Mouse (Mus musculus) heart, adult 2 months (tissue): ENCODE data around the gene Pdcd2l. TPM values are rescaled to one million over a fixed set of nuclear protein-coding genes. Genes with fewer than 3 reads are reported as not detected.
"Not testable (repeated sequence)": the region's sequence is repeated elsewhere in the genome, so short reads cannot be mapped to it uniquely, and the experiment has no call there.

Experiments used
- DNase-seq, 2 experiments: peaks; one replicate each; pipeline ENCODE4 v3.0.0; 2021
- H3K27ac ChIP-seq: fragments of 200-600 bp; 2 replicates; pipeline ENCODE4 v1.8.1; 2022
- H3K27me3 ChIP-seq: fragments of 200-500 bp; 2 replicates; pipeline ENCODE4 v1.6.1; 2012; ENCODE audit warnings: mild to moderate bottlenecking, low read length, inconsistent platforms, mixed read lengths; ENCODE audit not compliant: control insufficient read depth, insufficient read depth
- H3K36me3 ChIP-seq: fragments of 200-500 bp; 2 replicates; pipeline ENCODE4 v1.6.1; 2012; ENCODE audit warnings: low read length, inconsistent platforms; ENCODE audit not compliant: control insufficient read depth, insufficient read depth
- H3K4me1 ChIP-seq: fragments of 200-500 bp; 2 replicates; pipeline ENCODE4 v1.6.1; 2011; ENCODE audit warnings: low read length; ENCODE audit not compliant: control insufficient read depth, insufficient read depth
- H3K4me3 ChIP-seq: fragments of 200-600 bp; 2 replicates; pipeline ENCODE4 v1.8.1; 2022
- H3K79me2 ChIP-seq: fragments of 200-500 bp; replicated peaks from 2 replicates; pipeline ENCODE4 v1.6.1; 2012; ENCODE audit warnings: mild to moderate bottlenecking, inconsistent platforms, low read length, moderate library complexity, mixed read lengths; ENCODE audit not compliant: control insufficient read depth, insufficient read depth
- H3K9ac ChIP-seq: fragments of 200-500 bp; 2 replicates; pipeline ENCODE4 v1.6.1; 2012; ENCODE audit warnings: low read depth, mild to moderate bottlenecking, control low read depth, inconsistent platforms, low read length, mixed read lengths
- CTCF ChIP-seq: fragments of 200-600 bp; IDR thresholded peaks from 2 replicates; pipeline ENCODE4 v1.8.1; 2022; ENCODE audit warnings: antibody characterized with exemption, mild to moderate bottlenecking, moderate library complexity
- EP300 ChIP-seq: fragments of 200-500 bp; IDR thresholded peaks from 2 replicates; pipeline ENCODE4 v1.6.1; 2011; ENCODE audit warnings: low read depth, low read length, control low read depth; ENCODE audit not compliant: insufficient read depth
- POLR2A ChIP-seq: fragments of 200-500 bp; IDR thresholded peaks from 2 replicates; pipeline ENCODE4 v1.6.1; 2011; ENCODE audit warnings: mild to moderate bottlenecking, low read depth, low read length, control low read depth; ENCODE audit not compliant: insufficient read depth
- WGBS: fragments of 180-500 bp; shearing (Covaris S2); methylation state at CpG from one replicate; pipeline ENCODE4 v1.1.7; 2018; 5-methylcytosine and 5-hydroxymethylcytosine counted together
- intact Hi-C: fragments of 180-260 bp; cut with DNase I; formaldehyde crosslinking; loops from one replicate; pipeline ENCODE4 v1.15.1; 2025
- polyA plus RNA-seq: library from polyadenylated mRNA; depleted of rRNA; stranded (reverse); fragments of >200 nt; gene quantifications from 2 replicates; pipeline ENCODE4 v1.2.3, GENCODE M21; 2012
- total RNA-seq, 2 experiments: library from RNA; stranded (reverse); gene quantifications; 2 replicates each; pipeline ENCODE4 v1.2.3; 2021

Gene Pdcd2l
- total and polyA plus RNA-seq, 3 experiments: 14.8 to 20.6 (median 18.8) TPM

DNA sequence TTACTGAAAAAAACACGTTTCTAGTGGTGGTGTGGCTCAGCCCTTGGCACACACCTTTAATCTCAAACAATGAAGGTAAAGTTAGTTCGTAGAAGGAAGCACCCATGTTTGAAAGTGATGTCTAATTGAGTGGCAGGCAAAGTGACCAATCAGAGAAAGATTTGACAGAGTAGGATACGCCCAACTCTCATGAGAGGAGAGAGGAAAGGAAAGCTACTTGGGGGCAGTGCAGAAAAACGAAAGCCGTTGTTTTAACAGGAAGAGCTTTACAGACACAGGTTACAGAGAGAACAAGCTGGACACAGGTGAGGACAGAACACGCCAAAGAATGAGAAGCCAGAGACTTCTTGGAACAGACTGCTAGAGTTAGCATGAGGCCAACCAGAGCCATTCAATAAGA is 9.9 kb upstream of the Pdcd2l start:
- 91% methylated on average over 6 of the region's 6 CpGs for WGBS
- H3K9ac ChIP-seq: no peak overlapping the region
- H3K27me3 ChIP-seq: no peaks in the 10 kb centered on the region
- no peak overlapping the region for H3K4me3 ChIP-seq
- H3K36me3 ChIP-seq: no peaks in the 10 kb centered on the region
- intact Hi-C loops: no loop called here
- no peak overlapping the region for H3K27ac ChIP-seq
- TF ChIP-seq EP300: no peak
- TF ChIP-seq POLR2A: no peak
- TF ChIP-seq CTCF: no peak
- no peak for DNase-seq
- no peaks in the 10 kb centered on the region for H3K4me1 ChIP-seq
- no peaks in the 10 kb centered on the region; the same call in 1 of the 2 replicates for H3K79me2 ChIP-seq

- not testable (repeated sequence) for H3K27ac ChIP-seq, H3K4me3 ChIP-seq, DNase-seq, H3K4me1 ChIP-seq, H3K27me3 ChIP-seq, H3K79me2 ChIP-seq, H3K9ac ChIP-seq, H3K36me3 ChIP-seq
- 89% methylated on average over 10 of the region's 10 CpGs for WGBS
- intact Hi-C loops: loop anchor here (5.0 kb wide), 1 partner anchor 405 kb away; no protein-coding TSS in a partner anchor
Measured at GRCm38 (mm10) chr7:34202147-34202546, 5.7 kb upstream of the Pdcd2l start.

DNA sequence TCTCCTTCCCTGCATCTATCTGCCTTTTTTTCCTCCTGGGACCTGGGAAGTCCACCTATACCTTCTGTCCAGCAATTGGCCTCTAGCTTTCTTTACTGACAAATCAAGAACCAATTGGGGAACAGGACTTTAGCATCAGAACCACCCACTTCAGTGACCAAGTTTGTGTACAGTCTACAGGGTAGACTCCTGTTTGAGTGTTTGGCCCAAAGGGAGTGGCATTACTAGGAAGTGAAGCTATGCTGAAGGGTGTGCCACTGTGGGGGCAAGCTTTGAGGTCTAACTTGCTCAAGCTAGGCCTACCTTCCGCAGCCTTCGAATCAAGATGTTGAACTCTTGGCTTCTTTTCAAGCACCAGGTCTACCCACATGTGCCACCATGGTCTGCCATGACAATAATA is 4.4 kb upstream of the Pdcd2l start:
- TF ChIP-seq CTCF (no peak), POLR2A (no peak), EP300 (no peak)
- 99% methylated on average over 2 of the region's 2 CpGs for WGBS
- intact Hi-C loops: loop anchor here (5.0 kb wide), 1 partner anchor 404 kb away; no protein-coding TSS in a partner anchor
- H3K79me2 ChIP-seq: peaks cover 3% of the 10 kb centered on the region; the same call in 1 of the 2 replicates
- no peak overlapping the region for H3K4me3 ChIP-seq
- H3K27ac ChIP-seq: no peak overlapping the region
- no peaks in the 10 kb centered on the region; the same call in 1 of the 2 replicates for H3K36me3 ChIP-seq
- DNase-seq: no peak
- H3K9ac ChIP-seq: no peak overlapping the region
- H3K4me1 ChIP-seq: no peaks in the 10 kb centered on the region
- no peaks in the 10 kb centered on the region for H3K27me3 ChIP-seq

DNA sequence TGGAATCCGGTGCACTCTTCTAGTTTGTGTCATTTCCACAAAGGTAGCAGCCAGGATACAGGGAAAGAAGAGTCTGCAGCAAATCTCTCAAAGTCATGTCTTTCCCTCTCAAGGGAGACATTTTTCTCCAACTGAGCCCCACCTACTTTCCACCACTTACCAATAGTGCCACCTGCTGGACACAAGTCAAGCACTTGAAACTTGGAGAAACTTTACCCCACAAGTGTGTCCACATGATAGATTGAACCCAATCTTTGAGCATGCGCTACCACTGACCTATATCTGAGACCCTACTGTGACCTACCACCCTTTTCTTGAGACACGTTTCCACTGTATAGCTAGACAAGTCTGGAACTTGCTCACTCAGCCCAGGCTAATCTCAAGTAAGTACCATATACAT is 1.9 kb upstream of the Pdcd2l start:
- H3K4me3 ChIP-seq: no peak overlapping the region
- peaks cover 3% of the 10 kb centered on the region; the same call in 1 of the 2 replicates for H3K79me2 ChIP-seq
- H3K27ac ChIP-seq: no peak overlapping the region
- H3K4me1 ChIP-seq: no peaks in the 10 kb centered on the region
- H3K36me3 ChIP-seq: no peaks in the 10 kb centered on the region; the same call in 1 of the 2 replicates
- DNase-seq: peak in 1 of 2 experiments; percentile 24
- TF ChIP-seq EP300: no peak
- no peak for TF ChIP-seq POLR2A
- TF ChIP-seq CTCF: peak; percentile 76
- H3K27me3 ChIP-seq: no peaks in the 10 kb centered on the region
- H3K9ac ChIP-seq: no peak overlapping the region
- intact Hi-C loops: no loop called here
- WGBS: 43% methylated on average over 3 of the region's 3 CpGs

- no peak for DNase-seq
- peak; percentile 55 for TF ChIP-seq CTCF
- no peak for TF ChIP-seq POLR2A
- no peak for TF ChIP-seq EP300
- Histone ChIP-seq H3K9ac (peak overlapping the region; percentile 97), H3K27ac (peak overlapping the region; percentile 81), H3K79me2 (peaks cover 3% of the 10 kb centered on the region; the same call in 1 of the 2 replicates), H3K36me3 (no peaks in the 10 kb centered on the region), H3K4me1 (no peaks in the 10 kb centered on the region), H3K4me3 (peak overlapping the region; percentile 93), H3K27me3 (no peaks in the 10 kb centered on the region)
- intact Hi-C loops: loop anchor here (2.0 kb wide), 2 partner anchors 27 to 35 kb away; partner anchors contain the start of genes Gpi1 and Uba2
- 49% methylated on average over 3 of the region's 3 CpGs for WGBS
Measured at GRCm38 (mm10) chr7:34195632-34196031, 829 bp downstream of the Pdcd2l start.

DNA sequence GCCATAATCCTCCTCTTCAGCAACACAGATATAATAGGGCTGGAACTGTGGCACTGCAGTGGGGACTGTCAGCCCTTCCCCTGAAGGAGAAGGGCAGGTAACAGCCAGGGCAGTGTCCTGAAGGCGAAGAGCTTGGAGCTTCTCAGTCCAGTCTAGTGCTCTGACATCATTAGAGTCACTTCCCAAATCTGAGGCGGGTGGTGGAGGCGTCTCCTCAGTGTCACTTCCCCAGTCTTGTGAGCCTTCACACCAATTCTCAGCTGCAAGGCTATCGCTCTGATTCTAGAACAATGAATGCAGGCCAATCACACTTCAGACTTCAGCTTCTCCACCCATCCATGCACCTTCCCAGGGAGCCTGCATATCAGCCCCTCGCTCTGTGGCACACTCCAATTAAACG is 3.6 kb downstream of the Pdcd2l start:
- H3K9ac ChIP-seq: no peak overlapping the region
- no peaks in the 10 kb centered on the region for H3K4me1 ChIP-seq
- 82% methylated on average over 6 of the region's 6 CpGs for WGBS
- no peak for DNase-seq
- H3K79me2 ChIP-seq: peaks cover 3% of the 10 kb centered on the region; the same call in 1 of the 2 replicates
- H3K27ac ChIP-seq: no peak overlapping the region
- H3K4me3 ChIP-seq: no peak overlapping the region
- intact Hi-C loops: no loop called here
- no peaks in the 10 kb centered on the region for H3K27me3 ChIP-seq
- H3K36me3 ChIP-seq: no peaks in the 10 kb centered on the region
- no peak for TF ChIP-seq CTCF
- no peak for TF ChIP-seq EP300
- no peak for TF ChIP-seq POLR2A
